Mouse (Mus musculus) embryonic facial prominence, embryonic 11.5 days (tissue): ENCODE data around the gene Fgfr2. TPM values are rescaled to one million over a fixed set of nuclear protein-coding genes. Genes with fewer than 3 reads are reported as not detected.

Source experiments
- ATAC-seq: fragments of 200-750 bp; cut with Nextera tagmentation; replicated peaks from 2 replicates; pipeline ENCODE4 v1.8.0; 2017; ENCODE audit warnings: low read depth; ENCODE audit not compliant: insufficient number of reproducible peaks, low FRiP score, low TSS enrichment
- DNase-seq: peaks from one replicate; pipeline ENCODE4 v3.0.0-alpha.2; 2015; ENCODE audit warnings: low spot score
- H3K27ac ChIP-seq: fragments of 300-500 bp; sonication (generic); replicated peaks from 2 replicates; pipeline ENCODE4 v1.5.1; 2014; ENCODE audit warnings: mild to moderate bottlenecking, low read depth, low read length, control low read depth
- H3K27me3 ChIP-seq: fragments of 300-500 bp; sonication (generic); 2 replicates; pipeline ENCODE4 v1.6.1; 2014; ENCODE audit warnings: mild to moderate bottlenecking, low read length, moderate library complexity, mixed read lengths; ENCODE audit not compliant: control insufficient read depth, insufficient read depth
- H3K36me3 ChIP-seq: fragments of 300-500 bp; sonication (generic); replicated peaks from 2 replicates; pipeline ENCODE4 v1.6.1; 2014; ENCODE audit warnings: low read depth, mild to moderate bottlenecking, low read length, moderate library complexity, mixed read lengths; ENCODE audit not compliant: control insufficient read depth, insufficient read depth
- H3K4me1 ChIP-seq: fragments of 300-500 bp; sonication (generic); 2 replicates; pipeline ENCODE4 v1.6.1; 2014; ENCODE audit warnings: low read length, mixed read lengths; ENCODE audit not compliant: control insufficient read depth, insufficient read depth
- H3K4me2 ChIP-seq: fragments of 300-500 bp; sonication (generic); 2 replicates; pipeline ENCODE4 v1.6.1; 2014; ENCODE audit warnings: low read depth, mild to moderate bottlenecking, control low read depth, low read length, moderate library complexity
- H3K4me3 ChIP-seq: fragments of 300-500 bp; sonication (generic); 2 replicates; pipeline ENCODE4 v1.5.1; 2014; ENCODE audit warnings: low read depth, low read length, control low read depth
- H3K9ac ChIP-seq: fragments of 300-500 bp; sonication (generic); replicated peaks from 2 replicates; pipeline ENCODE4 v1.6.1; 2014; ENCODE audit warnings: mild to moderate bottlenecking, control low read depth, low read length
- H3K9me3 ChIP-seq: fragments of 300-500 bp; sonication (generic); replicated peaks from 2 replicates; pipeline ENCODE4 v1.6.1; 2016; ENCODE audit warnings: mild to moderate bottlenecking, low read length, inconsistent platforms, mixed read lengths; ENCODE audit not compliant: control insufficient read depth
- WGBS: fragments of 180-500 bp; shearing (Covaris S2); extraction: QIAGEN DNeasy Blood & Tissue Kit; methylation state at CpG from one replicate; pipeline ENCODE4 v1.1.7; 2014; 5-methylcytosine and 5-hydroxymethylcytosine counted together
- polyA plus RNA-seq: library from polyadenylated mRNA; unstranded; fragments of >200 nt; fragmentation: Nextera tagmentation; extraction: Ambion mirVana; gene quantifications from 2 replicates; pipeline ENCODE4 v1.2.1, GENCODE M21; 2014

The Fgfr2 gene
- polyA plus RNA-seq, 1 experiment from 2014 or later: 75.6 TPM

DNA sequence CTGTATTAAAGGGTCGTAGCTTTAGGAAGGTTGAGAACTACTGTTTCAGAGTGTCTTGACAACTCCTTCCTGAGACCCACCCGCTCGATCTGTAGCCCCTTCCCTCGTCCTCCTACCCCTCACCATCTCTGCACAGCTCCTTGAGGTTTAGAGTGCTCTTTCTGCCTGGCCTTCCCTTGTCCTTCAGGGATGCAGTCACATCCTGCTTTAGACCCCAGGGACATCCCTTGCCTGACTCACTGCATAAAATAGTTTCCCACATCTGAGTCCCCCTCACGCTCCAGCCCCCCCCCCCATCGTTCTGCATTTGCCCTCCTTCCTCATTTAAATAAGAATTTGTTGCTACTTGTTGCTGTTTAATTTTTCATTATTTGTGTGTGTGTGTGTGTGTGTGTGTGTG, 2156.3 kb downstream of the Fgfr2 start:
- H3K9ac ChIP-seq: no peak overlapping the region
- no peaks in the 10 kb centered on the region for H3K36me3 ChIP-seq
- no peaks in the 10 kb centered on the region for H3K27me3 ChIP-seq
- H3K9me3 ChIP-seq: no peaks in the 10 kb centered on the region
- no peak for ATAC-seq
- no peak overlapping the region for H3K4me2 ChIP-seq
- WGBS: 58% methylated on average over 6 of the region's 6 CpGs
- no peaks in the 10 kb centered on the region for H3K4me1 ChIP-seq
- H3K4me3 ChIP-seq: no peak overlapping the region
- H3K27ac ChIP-seq: no peak overlapping the region
- peak; percentile 5 for DNase-seq

DNA sequence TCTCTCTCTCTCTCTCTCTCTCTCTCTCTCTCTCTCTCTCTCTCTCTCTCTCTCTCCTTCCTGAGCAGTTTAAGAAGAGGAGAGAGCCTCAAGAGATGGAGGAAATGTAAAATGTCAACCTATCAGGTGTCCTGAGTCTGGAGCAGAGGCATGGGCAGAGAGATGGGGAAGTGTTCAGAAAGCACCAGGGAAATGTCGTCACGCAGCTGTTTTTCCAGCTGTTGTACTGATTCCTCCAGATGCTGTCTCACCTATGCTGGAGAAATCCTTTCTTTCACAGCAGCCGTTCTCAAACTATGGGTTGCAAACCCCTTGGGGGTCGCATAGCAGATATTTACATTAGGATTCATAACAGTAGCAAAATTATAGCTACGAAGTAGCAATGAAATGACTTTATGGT, 2156.7 kb downstream of the Fgfr2 start:
- Histone ChIP-seq H3K4me1 (no peaks in the 10 kb centered on the region), H3K4me3 (no peak overlapping the region), H3K9me3 (no peaks in the 10 kb centered on the region), H3K4me2 (no peak overlapping the region), H3K27me3 (no peaks in the 10 kb centered on the region), H3K36me3 (no peaks in the 10 kb centered on the region), H3K27ac (no peak overlapping the region), H3K9ac (no peak overlapping the region)
- ATAC-seq (no peak), DNase-seq (peak; percentile 51)
- 49% methylated on average over 5 of the region's 5 CpGs for WGBS

DNA sequence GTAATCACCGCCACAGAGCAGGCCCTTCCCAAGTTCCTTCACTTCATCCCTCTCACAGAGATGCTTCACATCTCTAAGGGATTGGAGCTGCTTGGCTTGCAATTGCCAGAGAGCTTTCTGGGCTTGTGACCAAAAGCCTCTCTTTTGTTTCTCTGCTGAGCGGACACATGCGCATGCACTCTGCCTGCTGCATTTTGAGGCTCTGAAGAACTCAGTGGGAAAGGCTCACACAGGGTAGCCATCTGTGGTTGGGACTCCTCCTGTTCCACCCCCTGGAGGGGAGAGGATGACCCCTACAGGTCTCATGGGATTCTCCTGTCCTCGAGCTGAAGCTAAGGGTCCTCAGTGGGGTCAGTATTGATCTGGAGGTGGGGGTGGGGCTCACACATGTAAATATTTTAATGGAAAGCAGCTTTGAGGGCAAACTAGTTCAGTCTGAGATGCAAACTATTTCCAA, 2157.2 kb downstream of the Fgfr2 start:
- H3K9me3 ChIP-seq: no peaks in the 10 kb centered on the region
- ATAC-seq: peak; percentile 51; the same call in 1 of the 2 replicates
- no peaks in the 10 kb centered on the region for H3K27me3 ChIP-seq
- no peak overlapping the region for H3K4me3 ChIP-seq
- peak; percentile 75 for DNase-seq
- H3K36me3 ChIP-seq: no peaks in the 10 kb centered on the region
- no peaks in the 10 kb centered on the region for H3K4me1 ChIP-seq
- H3K27ac ChIP-seq: 0 out of 2 replicates have a peak overlapping the region, but pooled peaks have one; percentile 2
- H3K4me2 ChIP-seq: no peak overlapping the region
- WGBS: 48% methylated on average over 4 of the region's 4 CpGs
- H3K9ac ChIP-seq: no peak overlapping the region

DNA sequence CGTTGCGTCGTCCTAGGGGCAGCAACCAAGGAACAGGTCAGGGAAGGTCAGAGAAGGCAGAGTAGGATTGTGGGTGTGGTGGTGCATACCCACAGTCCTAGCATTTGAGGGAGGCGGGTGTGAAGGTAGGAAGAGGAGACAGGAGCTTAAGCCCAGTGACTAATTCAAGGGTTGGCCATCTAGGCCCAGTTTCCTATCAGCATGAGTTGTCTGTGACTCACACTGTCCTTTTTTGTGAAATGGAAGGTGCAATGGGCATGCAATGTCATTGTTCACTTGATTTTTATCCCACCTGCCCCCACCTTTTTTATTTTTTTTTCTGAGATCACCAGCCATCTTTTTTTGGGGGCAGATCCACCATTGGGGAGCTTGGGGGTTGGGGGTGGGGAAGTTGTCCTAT, 2157.8 kb downstream of the Fgfr2 start:
- DNase-seq: no peak
- no peak for ATAC-seq
- Histone ChIP-seq H3K9me3 (no peaks in the 10 kb centered on the region), H3K27me3 (no peaks in the 10 kb centered on the region), H3K9ac (no peak overlapping the region), H3K4me3 (no peak overlapping the region), H3K36me3 (no peaks in the 10 kb centered on the region), H3K27ac (peak overlapping the region; percentile 2), H3K4me1 (no peaks in the 10 kb centered on the region), H3K4me2 (no peak overlapping the region)
- WGBS: 89% methylated on average over 4 of the region's 4 CpGs

DNA sequence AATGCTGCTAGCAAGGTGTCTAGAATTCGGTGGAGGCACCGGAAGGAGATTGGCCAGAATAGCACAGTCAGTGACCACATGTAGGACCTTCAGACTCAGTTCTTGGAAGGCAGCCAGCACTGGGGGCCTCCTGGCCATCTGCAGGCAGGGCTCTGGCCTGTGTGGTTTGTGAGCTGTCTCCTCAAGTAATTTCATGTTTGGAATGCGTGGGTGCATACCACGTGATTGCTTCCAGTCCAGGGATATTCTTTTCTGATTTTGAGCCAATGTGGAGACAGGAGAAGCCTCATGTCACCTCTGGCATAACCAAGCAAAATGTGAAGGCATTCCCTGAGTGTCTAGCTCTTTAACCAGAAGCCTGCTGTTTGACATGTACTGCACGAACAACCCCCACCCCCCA, 2158.5 kb downstream of the Fgfr2 start:
- Histone ChIP-seq H3K9ac (no peak overlapping the region), H3K27me3 (no peaks in the 10 kb centered on the region), H3K4me2 (no peak overlapping the region), H3K4me1 (no peaks in the 10 kb centered on the region), H3K4me3 (no peak overlapping the region), H3K36me3 (no peaks in the 10 kb centered on the region), H3K9me3 (no peaks in the 10 kb centered on the region), H3K27ac (peak overlapping the region; percentile 2; the same call in 1 of the 2 replicates)
- DNase-seq (peak; percentile 31), ATAC-seq (no peak)
- WGBS: 60% methylated on average over 5 of the region's 5 CpGs

DNA sequence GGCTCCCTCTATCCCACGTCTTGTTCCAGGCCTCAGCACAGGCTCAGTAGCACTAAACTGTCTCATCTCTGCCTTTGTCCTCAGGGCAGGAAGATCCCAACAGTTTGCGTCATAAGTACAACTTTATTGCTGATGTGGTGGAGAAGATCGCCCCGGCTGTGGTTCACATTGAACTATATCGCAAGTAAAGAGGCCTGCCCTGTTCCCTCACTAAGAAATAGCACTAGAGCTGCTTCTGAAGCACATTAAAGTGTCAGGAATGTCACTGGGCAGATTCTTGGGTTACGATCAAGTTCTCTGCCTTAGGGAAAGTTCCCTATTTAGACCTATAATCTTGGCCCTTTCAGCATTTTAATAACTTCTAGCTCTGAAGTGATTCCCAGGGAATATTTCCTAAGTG, 2161.7 kb downstream of the Fgfr2 start:
- H3K9me3 ChIP-seq: no peaks in the 10 kb centered on the region
- H3K4me2 ChIP-seq: no peak overlapping the region
- 84% methylated on average over 6 of the region's 6 CpGs for WGBS
- no peaks in the 10 kb centered on the region for H3K36me3 ChIP-seq
- no peak overlapping the region for H3K27ac ChIP-seq
- no peaks in the 10 kb centered on the region for H3K27me3 ChIP-seq
- H3K4me1 ChIP-seq: no peaks in the 10 kb centered on the region
- DNase-seq (no peak), ATAC-seq (no peak)
- H3K4me3 ChIP-seq: no peak overlapping the region
- H3K9ac ChIP-seq: no peak overlapping the region

DNA sequence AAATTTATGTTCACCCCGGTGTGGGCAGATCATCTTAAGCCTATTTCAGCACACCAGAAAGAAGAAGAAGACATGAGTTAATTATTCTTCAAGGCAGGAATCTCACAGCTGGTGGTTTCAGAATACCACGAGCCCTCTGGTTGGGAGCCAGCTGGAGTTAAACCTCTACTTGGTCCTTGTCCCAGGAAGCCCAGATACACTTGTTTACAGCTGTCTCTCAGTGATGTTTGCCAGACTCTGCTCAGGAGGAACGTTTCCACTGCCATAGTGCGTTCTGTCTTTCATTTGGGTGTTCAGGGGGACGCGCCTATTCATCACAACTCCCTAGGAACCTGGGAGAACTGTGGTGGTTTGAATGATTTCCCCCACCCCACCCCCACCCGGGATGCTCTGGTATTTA, 2163.3 kb downstream of the Fgfr2 start:
- H3K9me3 ChIP-seq: no peaks in the 10 kb centered on the region
- no peak overlapping the region for H3K4me3 ChIP-seq
- H3K4me2 ChIP-seq: no peak overlapping the region
- no peak for DNase-seq
- no peak for ATAC-seq
- no peaks in the 10 kb centered on the region for H3K4me1 ChIP-seq
- WGBS: 58% methylated on average over 7 of the region's 7 CpGs
- H3K9ac ChIP-seq: no peak overlapping the region
- no peak overlapping the region for H3K27ac ChIP-seq
- no peaks in the 10 kb centered on the region for H3K36me3 ChIP-seq
- no peaks in the 10 kb centered on the region for H3K27me3 ChIP-seq

DNA sequence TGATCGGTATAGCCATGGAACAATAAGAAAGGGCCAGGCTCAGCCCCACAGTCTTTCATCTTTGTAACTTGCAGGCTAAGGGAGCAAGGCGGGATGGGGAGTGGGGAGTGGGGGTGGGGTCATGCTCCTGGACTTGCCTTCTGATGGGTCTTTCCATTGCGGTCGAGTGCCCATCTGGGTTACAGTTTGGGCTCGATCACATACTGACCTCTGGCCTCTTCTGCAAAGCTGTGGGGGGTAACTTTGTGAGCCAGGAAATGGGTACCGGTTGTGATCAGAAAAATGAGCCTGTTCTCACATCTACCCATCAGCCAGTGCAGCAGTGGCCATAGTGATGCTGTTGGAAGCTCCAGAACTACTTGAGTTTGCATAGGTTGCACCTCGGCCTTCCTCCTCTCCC, 2164.6 kb downstream of the Fgfr2 start:
- no peaks in the 10 kb centered on the region for H3K4me1 ChIP-seq
- ATAC-seq (no peak), DNase-seq (no peak)
- no peaks in the 10 kb centered on the region for H3K27me3 ChIP-seq
- no peaks in the 10 kb centered on the region for H3K36me3 ChIP-seq
- WGBS: 48% methylated on average over 7 of the region's 7 CpGs
- no peak overlapping the region for H3K4me2 ChIP-seq
- no peaks in the 10 kb centered on the region for H3K9me3 ChIP-seq
- H3K9ac ChIP-seq: no peak overlapping the region
- H3K27ac ChIP-seq: no peak overlapping the region
- no peak overlapping the region for H3K4me3 ChIP-seq
